Mouse (Mus musculus): ENCODE measurements around the gene Rnd1.

DNA sequence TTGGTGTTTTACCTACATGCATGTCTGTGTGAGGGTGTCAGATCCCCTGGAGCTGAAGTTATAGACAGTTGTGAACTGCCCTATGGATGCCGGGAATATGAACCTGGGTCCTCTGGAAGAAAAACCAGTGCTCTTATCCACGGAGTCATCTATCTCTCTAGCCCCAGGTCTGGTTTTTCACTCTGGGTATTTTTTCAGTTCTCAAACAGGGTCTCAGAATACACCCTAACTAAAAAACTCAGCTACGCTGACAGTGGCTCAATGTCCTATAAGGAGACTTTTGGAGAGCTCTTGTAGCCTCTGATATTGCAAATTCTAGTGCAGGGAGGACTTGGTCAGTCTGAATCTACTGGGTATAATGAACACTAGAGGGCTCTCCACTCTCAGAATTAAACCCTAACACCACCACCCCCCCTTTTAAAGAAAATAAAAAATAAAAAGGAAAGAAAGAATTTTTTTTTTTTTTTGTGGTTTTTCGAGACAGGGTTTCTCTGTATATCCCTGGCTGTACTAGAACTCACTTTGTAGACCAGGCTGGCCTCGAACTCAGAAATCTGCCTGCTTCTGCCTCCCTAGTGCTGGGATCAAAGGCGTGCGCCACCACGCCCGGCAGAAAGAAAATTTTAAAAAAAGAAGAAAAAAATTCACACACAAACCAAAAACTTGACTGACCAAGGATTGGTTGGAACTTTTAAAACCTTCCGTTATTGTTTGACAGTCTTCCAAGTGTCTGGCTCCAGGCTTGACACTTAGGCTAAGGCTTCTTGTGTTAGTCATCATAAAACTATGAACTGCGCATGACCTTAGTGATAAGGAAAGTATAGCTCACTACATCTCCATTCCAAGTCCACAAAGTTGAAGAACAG is 13.0 kb downstream of the Rnd1 start:
- no peak for TF ChIP-seq POLR2A (IDR thresholded peaks at IDR 0.05; ENCODE audit: low read depth, low read length)
- TF ChIP-seq CTCF (IDR thresholded peaks at IDR 0.05; ENCODE audit: borderline replicate concordance, insufficient read depth, low read length) = no peak

Data from embryonic fibroblast, embryonic 13.5 days (primary cell).